Mouse (Mus musculus): ENCODE data around the gene Pik3cd. TPM values are rescaled to one million over a fixed set of nuclear protein-coding genes. Genes with fewer than 3 reads are reported as not detected.
"Not testable (repeated sequence)": the region's sequence is repeated elsewhere in the genome, so short reads cannot be mapped to it uniquely, and the experiment has no call there.

The Pik3cd gene
- polyA plus RNA-seq, 1 experiment: 106 TPM

DNA sequence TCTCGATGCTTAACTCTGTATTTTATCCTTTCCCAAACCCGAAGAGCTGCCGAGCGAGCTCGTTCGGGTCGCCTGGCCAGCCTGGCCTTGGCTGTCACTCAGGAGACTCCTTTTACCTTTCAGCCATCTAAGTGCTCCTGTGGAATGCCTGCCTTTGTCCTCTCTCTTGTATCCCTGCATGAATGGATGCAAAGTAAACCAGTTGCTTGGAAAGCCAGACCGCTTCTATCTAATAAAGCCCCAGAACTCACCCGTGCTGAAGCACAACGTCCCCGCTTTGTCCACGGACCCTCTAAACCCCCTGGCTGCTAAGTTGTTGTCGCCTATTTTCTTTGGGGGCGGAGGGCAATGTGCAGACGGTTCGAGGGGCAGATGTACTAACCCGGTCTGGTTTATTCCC, 75.6 kb downstream of the Pik3cd start:
- Histone ChIP-seq H3K36me3 (ENCODE audit: control insufficient read depth, insufficient read depth, low read length) (no peaks in the 10 kb centered on the region), H3K27me3 (ENCODE audit: control insufficient read depth, insufficient read depth, low read length) (no peaks in the 10 kb centered on the region), H3K4me1 (replicated peaks; ENCODE audit: control insufficient read depth, insufficient read depth, low read length) (no peaks in the 10 kb centered on the region), H3K4me3 (ENCODE audit: control insufficient read depth, insufficient read depth, low read length) (no peak overlapping the region), H3K27ac (ENCODE audit: control insufficient read depth, insufficient read depth, low read length) (no peak overlapping the region)
- DNase-seq: no peak
- TF ChIP-seq CTCF (IDR thresholded peaks at IDR 0.05; ENCODE audit: borderline replicate concordance, control insufficient read depth, extremely low read depth, insufficient read depth, low read length, poor library complexity) (no peak), POLR2A (IDR thresholded peaks at IDR 0.05; ENCODE audit: control insufficient read depth, extremely low read depth, insufficient read depth, low read length, poor library complexity) (no peak)
- 93% methylated on average over 17 of the region's 17 CpGs for WGBS

DNA sequence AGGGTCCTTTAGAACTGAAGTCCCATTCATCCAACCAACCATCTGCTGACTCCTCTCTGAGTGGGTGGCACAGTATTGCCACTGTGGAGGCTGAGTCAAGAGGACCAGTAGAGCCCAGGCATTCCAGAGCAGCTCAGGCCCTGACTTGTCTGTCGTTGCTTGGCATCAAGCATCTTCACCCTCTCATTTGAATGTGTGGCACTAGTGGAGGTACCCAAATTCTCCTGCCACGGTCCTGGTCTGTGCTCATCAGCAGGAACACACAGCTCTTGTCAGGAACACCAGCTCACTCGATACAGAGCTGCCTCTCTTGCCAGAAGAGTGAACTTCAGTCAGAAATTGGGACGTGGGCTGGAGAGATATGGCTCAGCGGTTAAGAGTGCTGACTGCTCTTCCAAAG, 78.7 kb downstream of the Pik3cd start:
- Histone ChIP-seq H3K27ac (ENCODE audit: control insufficient read depth, insufficient read depth, low read length) (no peak overlapping the region), H3K27me3 (ENCODE audit: control insufficient read depth, insufficient read depth, low read length) (no peaks in the 10 kb centered on the region), H3K4me3 (ENCODE audit: control insufficient read depth, insufficient read depth, low read length) (no peak overlapping the region), H3K4me1 (replicated peaks; ENCODE audit: control insufficient read depth, insufficient read depth, low read length) (no peaks in the 10 kb centered on the region), H3K36me3 (ENCODE audit: control insufficient read depth, insufficient read depth, low read length) (no peaks in the 10 kb centered on the region)
- TF ChIP-seq POLR2A (IDR thresholded peaks at IDR 0.05; ENCODE audit: control insufficient read depth, extremely low read depth, insufficient read depth, low read length, poor library complexity): no peak
- TF ChIP-seq CTCF (IDR thresholded peaks at IDR 0.05; ENCODE audit: borderline replicate concordance, control insufficient read depth, extremely low read depth, insufficient read depth, low read length, poor library complexity): no peak
- DNase-seq: no peak
- 93% methylated on average over 5 of the region's 5 CpGs for WGBS

DNA sequence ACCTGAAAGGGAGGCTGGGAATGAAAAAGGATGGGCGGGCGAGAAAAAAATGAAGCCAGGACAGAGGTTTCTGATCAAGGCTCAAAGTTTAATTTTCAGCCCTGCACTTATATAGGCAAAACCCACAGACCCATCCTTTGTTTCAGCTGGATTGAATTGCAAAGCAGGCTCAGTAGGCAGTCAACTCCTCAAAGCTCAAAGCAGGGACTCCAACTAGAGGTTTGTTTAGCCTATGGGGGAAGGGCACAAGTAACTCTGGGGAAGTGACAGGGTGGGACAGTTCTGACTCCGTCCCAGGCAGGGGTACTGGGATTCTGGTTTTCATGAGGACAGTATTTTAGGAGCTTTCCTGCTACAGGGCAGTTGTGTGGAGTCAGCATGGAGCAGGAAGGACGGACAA, 81.1 kb downstream of the Pik3cd start:
- Histone ChIP-seq H3K36me3 (ENCODE audit: control insufficient read depth, insufficient read depth, low read length) (no peaks in the 10 kb centered on the region), H3K27me3 (ENCODE audit: control insufficient read depth, insufficient read depth, low read length) (no peaks in the 10 kb centered on the region), H3K27ac (ENCODE audit: control insufficient read depth, insufficient read depth, low read length) (no peak overlapping the region), H3K4me1 (replicated peaks; ENCODE audit: control insufficient read depth, insufficient read depth, low read length) (no peaks in the 10 kb centered on the region), H3K4me3 (ENCODE audit: control insufficient read depth, insufficient read depth, low read length) (no peak overlapping the region)
- no peak for DNase-seq
- 86% methylated on average over 4 of the region's 4 CpGs for WGBS
- no peak for TF ChIP-seq POLR2A (IDR thresholded peaks at IDR 0.05; ENCODE audit: control insufficient read depth, extremely low read depth, insufficient read depth, low read length, poor library complexity)
- no peak for TF ChIP-seq CTCF (IDR thresholded peaks at IDR 0.05; ENCODE audit: borderline replicate concordance, control insufficient read depth, extremely low read depth, insufficient read depth, low read length, poor library complexity)

DNA sequence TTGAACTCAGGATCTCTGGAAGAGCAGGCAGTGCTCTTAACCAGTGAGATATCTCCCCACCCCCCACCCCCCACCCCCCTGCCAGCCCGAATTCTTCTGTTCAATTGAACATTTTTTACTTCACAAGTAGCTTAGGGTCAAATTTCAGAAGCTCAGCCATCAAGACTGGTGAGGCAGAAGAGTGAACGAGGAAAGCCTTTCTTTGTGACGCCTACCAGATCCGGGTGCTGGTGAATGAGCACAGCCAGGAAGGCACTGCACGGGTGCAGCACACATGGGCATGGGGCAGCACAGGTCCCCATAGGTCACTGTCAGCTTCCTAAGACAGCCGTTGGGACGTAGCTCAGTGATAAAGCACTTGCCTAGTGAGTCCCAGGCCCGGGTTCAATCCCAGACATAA, 82.4 kb downstream of the Pik3cd start:
- H3K27ac ChIP-seq (ENCODE audit: control insufficient read depth, insufficient read depth, low read length): no peak overlapping the region
- H3K27me3 ChIP-seq (ENCODE audit: control insufficient read depth, insufficient read depth, low read length): no peaks in the 10 kb centered on the region
- H3K4me3 ChIP-seq (ENCODE audit: control insufficient read depth, insufficient read depth, low read length): no peak overlapping the region
- DNase-seq: no peak
- 88% methylated on average over 8 of the region's 8 CpGs for WGBS
- no peaks in the 10 kb centered on the region for H3K36me3 ChIP-seq (ENCODE audit: control insufficient read depth, insufficient read depth, low read length)
- no peak for TF ChIP-seq POLR2A (IDR thresholded peaks at IDR 0.05; ENCODE audit: control insufficient read depth, extremely low read depth, insufficient read depth, low read length, poor library complexity)
- no peak for TF ChIP-seq CTCF (IDR thresholded peaks at IDR 0.05; ENCODE audit: borderline replicate concordance, control insufficient read depth, extremely low read depth, insufficient read depth, low read length, poor library complexity)
- no peaks in the 10 kb centered on the region for H3K4me1 ChIP-seq (replicated peaks; ENCODE audit: control insufficient read depth, insufficient read depth, low read length)

DNA sequence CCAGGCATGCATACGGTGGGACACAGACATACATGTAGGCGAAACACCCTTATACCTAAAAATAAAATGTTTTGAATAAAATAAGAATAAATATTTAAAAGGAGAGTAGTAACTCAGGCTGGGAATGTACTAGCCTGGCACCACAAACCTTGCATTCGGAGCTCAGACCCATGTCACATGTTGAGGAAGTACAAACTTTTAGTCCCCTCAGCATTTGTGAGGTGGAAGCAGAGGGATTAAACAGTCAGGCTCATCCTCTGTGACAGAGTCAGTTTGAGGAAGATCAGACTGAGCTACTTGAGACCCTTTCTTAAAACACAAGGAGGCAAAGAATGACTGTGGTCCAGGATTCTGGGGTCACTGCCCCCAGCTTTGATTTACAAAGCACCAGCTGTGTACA, 85.4 kb downstream of the Pik3cd start:
- not testable (repeated sequence) for H3K4me3 ChIP-seq (ENCODE audit: control insufficient read depth, insufficient read depth, low read length); DNase-seq; H3K27me3 ChIP-seq (ENCODE audit: control insufficient read depth, insufficient read depth, low read length); H3K4me1 ChIP-seq (replicated peaks; ENCODE audit: control insufficient read depth, insufficient read depth, low read length); H3K36me3 ChIP-seq (ENCODE audit: control insufficient read depth, insufficient read depth, low read length); H3K27ac ChIP-seq (ENCODE audit: control insufficient read depth, insufficient read depth, low read length)
- 86% methylated on average over 3 of the region's 3 CpGs for WGBS

DNA sequence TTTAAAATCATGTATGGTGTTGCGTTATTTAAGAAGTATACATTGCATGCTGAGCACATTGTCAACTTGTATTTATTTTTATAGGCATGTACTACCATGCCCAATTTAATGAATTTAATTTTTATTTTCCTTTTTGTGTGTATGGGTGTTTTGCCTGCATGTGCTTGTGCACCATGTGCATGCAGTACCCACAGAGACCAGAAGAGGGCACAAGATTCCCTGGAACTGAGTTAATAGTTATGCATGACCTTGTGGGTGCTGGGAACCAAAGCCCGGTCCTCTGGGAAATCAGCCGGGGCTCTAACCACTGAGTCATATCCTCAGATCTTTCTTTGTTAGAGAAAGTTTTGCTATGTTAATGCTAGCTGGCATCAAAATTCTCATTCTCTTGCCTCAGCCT, 87.5 kb downstream of the Pik3cd start:
- Histone ChIP-seq H3K27ac (ENCODE audit: control insufficient read depth, insufficient read depth, low read length) (no peak overlapping the region), H3K27me3 (ENCODE audit: control insufficient read depth, insufficient read depth, low read length) (no peaks in the 10 kb centered on the region), H3K4me1 (replicated peaks; ENCODE audit: control insufficient read depth, insufficient read depth, low read length) (no peaks in the 10 kb centered on the region), H3K4me3 (ENCODE audit: control insufficient read depth, insufficient read depth, low read length) (no peak overlapping the region), H3K36me3 (ENCODE audit: control insufficient read depth, insufficient read depth, low read length) (no peaks in the 10 kb centered on the region)
- TF ChIP-seq POLR2A (IDR thresholded peaks at IDR 0.05; ENCODE audit: control insufficient read depth, extremely low read depth, insufficient read depth, low read length, poor library complexity) (no peak), CTCF (IDR thresholded peaks at IDR 0.05; ENCODE audit: borderline replicate concordance, control insufficient read depth, extremely low read depth, insufficient read depth, low read length, poor library complexity) (no peak)
- 98% methylated on average over 3 of the region's 3 CpGs for WGBS
- no peak for DNase-seq

DNA sequence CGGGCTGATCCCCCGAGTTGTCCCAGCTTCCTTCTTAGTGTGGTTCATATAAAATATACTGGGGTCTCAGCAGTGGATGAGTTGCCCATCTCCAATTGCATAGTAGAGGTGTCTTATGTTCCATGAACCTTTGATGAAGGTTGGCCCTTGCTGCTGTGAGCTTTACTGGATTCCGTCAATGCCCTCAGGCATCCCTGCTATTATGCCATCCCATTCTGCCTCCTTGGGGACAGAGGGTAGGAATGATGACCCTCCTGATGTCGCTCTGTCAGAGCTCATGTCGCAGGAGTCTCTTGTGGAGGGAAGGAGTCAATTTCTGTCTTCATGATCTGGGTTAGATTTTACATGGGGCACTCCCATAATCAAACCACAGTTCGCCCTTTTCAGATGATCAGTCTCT, 88.9 kb downstream of the Pik3cd start:
- not testable (repeated sequence) for DNase-seq; H3K27ac ChIP-seq (ENCODE audit: control insufficient read depth, insufficient read depth, low read length); H3K4me3 ChIP-seq (ENCODE audit: control insufficient read depth, insufficient read depth, low read length); H3K4me1 ChIP-seq (replicated peaks; ENCODE audit: control insufficient read depth, insufficient read depth, low read length); H3K27me3 ChIP-seq (ENCODE audit: control insufficient read depth, insufficient read depth, low read length); H3K36me3 ChIP-seq (ENCODE audit: control insufficient read depth, insufficient read depth, low read length)
- WGBS: 69% methylated on average over 6 of the region's 6 CpGs

Measured in thymus, adult 2 months (tissue).